Mouse (Mus musculus): ENCODE measurements at regions not wholly inside any gene's neighbourhood (a gene's known extent, or its start where the extent isn't known, plus 50 kb on each side); places are given as distances from the start of the nearest gene placed in this dataset.

- 46% methylated on average over 6 of the region's 6 CpGs for WGBS
- H3K36me3 ChIP-seq (ENCODE audit: control insufficient read depth, insufficient read depth, low read length), result no peaks in the 10 kb centered on the region
- no peak overlapping the region for H3K4me3 ChIP-seq (ENCODE audit: low read depth, low read length)
- TF ChIP-seq CTCF (IDR thresholded peaks at IDR 0.05; ENCODE audit: extremely low read depth, insufficient read length, insufficient replicate concordance, low read depth, low read length) (no peak), POLR2A (IDR thresholded peaks at IDR 0.05; ENCODE audit: low read depth, low read length) (no peak)
- H3K27ac ChIP-seq (ENCODE audit: insufficient read depth, low read depth, low read length), result no peak overlapping the region
- H3K27me3 ChIP-seq (ENCODE audit: control insufficient read depth, insufficient read depth, low read length), result no peaks in the 10 kb centered on the region
- no peaks in the 10 kb centered on the region for H3K4me1 ChIP-seq (ENCODE audit: control insufficient read depth, insufficient read depth, insufficient read length, low read length)
Measured at GRCm38 (mm10) chr16:5454243-5454642, 198.5 kb upstream of the Eef2kmt start.

- Histone ChIP-seq H3K4me1 (ENCODE audit: control insufficient read depth, insufficient read depth, insufficient read length, low read length) (no peaks in the 10 kb centered on the region), H3K27me3 (ENCODE audit: control insufficient read depth, insufficient read depth, low read length) (no peaks in the 10 kb centered on the region), H3K4me3 (ENCODE audit: low read depth, low read length) (no peak overlapping the region), H3K36me3 (ENCODE audit: control insufficient read depth, insufficient read depth, low read length) (no peaks in the 10 kb centered on the region), H3K27ac (ENCODE audit: insufficient read depth, low read depth, low read length) (no peak overlapping the region)
- TF ChIP-seq CTCF (IDR thresholded peaks at IDR 0.05; ENCODE audit: extremely low read depth, insufficient read length, insufficient replicate concordance, low read depth, low read length) (no peak), POLR2A (IDR thresholded peaks at IDR 0.05; ENCODE audit: low read depth, low read length) (no peak)
- WGBS, result 47% methylated on average over 6 of the region's 6 CpGs
Measured at GRCm38 (mm10) chr16:5452971-5453370, 197.2 kb upstream of the Eef2kmt start.

- Histone ChIP-seq H3K4me3 (ENCODE audit: low read depth, low read length) (no peak overlapping the region), H3K4me1 (ENCODE audit: control insufficient read depth, insufficient read depth, insufficient read length, low read length) (no peaks in the 10 kb centered on the region), H3K27ac (ENCODE audit: insufficient read depth, low read depth, low read length) (no peak overlapping the region), H3K27me3 (ENCODE audit: control insufficient read depth, insufficient read depth, low read length) (no peaks in the 10 kb centered on the region), H3K36me3 (ENCODE audit: control insufficient read depth, insufficient read depth, low read length) (no peaks in the 10 kb centered on the region)
- WGBS, result 61% methylated on average over 6 of the region's 6 CpGs
- no peak for TF ChIP-seq POLR2A (IDR thresholded peaks at IDR 0.05; ENCODE audit: low read depth, low read length)
- TF ChIP-seq CTCF (IDR thresholded peaks at IDR 0.05; ENCODE audit: extremely low read depth, insufficient read length, insufficient replicate concordance, low read depth, low read length), result no peak
Measured at GRCm38 (mm10) chr16:5445776-5446175, 190.0 kb upstream of the Eef2kmt start.

- WGBS, result 49% methylated on average over 2 of the region's 2 CpGs
- no peaks in the 10 kb centered on the region for H3K27me3 ChIP-seq (ENCODE audit: control insufficient read depth, insufficient read depth, low read length)
- TF ChIP-seq CTCF (IDR thresholded peaks at IDR 0.05; ENCODE audit: extremely low read depth, insufficient read length, insufficient replicate concordance, low read depth, low read length) (no peak), POLR2A (IDR thresholded peaks at IDR 0.05; ENCODE audit: low read depth, low read length) (no peak)
Measured at GRCm38 (mm10) chr16:5444785-5445184, 189.0 kb upstream of the Eef2kmt start.

GRCm38 (mm10) chr16:5439717-5440116 is 183.9 kb upstream of the Eef2kmt start:
- Histone ChIP-seq H3K4me1 (ENCODE audit: control insufficient read depth, insufficient read depth, insufficient read length, low read length) (no peaks in the 10 kb centered on the region), H3K27me3 (ENCODE audit: control insufficient read depth, insufficient read depth, low read length) (no peaks in the 10 kb centered on the region), H3K27ac (ENCODE audit: insufficient read depth, low read depth, low read length) (no peak overlapping the region), H3K36me3 (ENCODE audit: control insufficient read depth, insufficient read depth, low read length) (no peaks in the 10 kb centered on the region), H3K4me3 (ENCODE audit: low read depth, low read length) (no peak overlapping the region)
- 58% methylated on average over 2 of the region's 2 CpGs for WGBS
- TF ChIP-seq CTCF (IDR thresholded peaks at IDR 0.05; ENCODE audit: extremely low read depth, insufficient read length, insufficient replicate concordance, low read depth, low read length) (no peak), POLR2A (IDR thresholded peaks at IDR 0.05; ENCODE audit: low read depth, low read length) (no peak)

More at GRCm38 (mm10) chr16:5444785-5445184, 189.0 kb upstream of the Eef2kmt start:
- Histone ChIP-seq H3K4me3 (ENCODE audit: low read depth, low read length) (no peak overlapping the region), H3K27ac (ENCODE audit: insufficient read depth, low read depth, low read length) (no peak overlapping the region), H3K36me3 (ENCODE audit: control insufficient read depth, insufficient read depth, low read length) (no peaks in the 10 kb centered on the region), H3K4me1 (ENCODE audit: control insufficient read depth, insufficient read depth, insufficient read length, low read length) (no peaks in the 10 kb centered on the region)

- no peak overlapping the region for H3K4me3 ChIP-seq (ENCODE audit: low read depth, low read length)
- H3K36me3 ChIP-seq (ENCODE audit: control insufficient read depth, insufficient read depth, low read length), result no peaks in the 10 kb centered on the region
- H3K27me3 ChIP-seq (ENCODE audit: control insufficient read depth, insufficient read depth, low read length), result no peaks in the 10 kb centered on the region
- TF ChIP-seq POLR2A (IDR thresholded peaks at IDR 0.05; ENCODE audit: low read depth, low read length) (no peak), CTCF (IDR thresholded peaks at IDR 0.05; ENCODE audit: extremely low read depth, insufficient read length, insufficient replicate concordance, low read depth, low read length) (no peak)
- WGBS, result 71% methylated on average over 2 of the region's 2 CpGs
- no peaks in the 10 kb centered on the region for H3K4me1 ChIP-seq (ENCODE audit: control insufficient read depth, insufficient read depth, insufficient read length, low read length)
- no peak overlapping the region for H3K27ac ChIP-seq (ENCODE audit: insufficient read depth, low read depth, low read length)
Measured at GRCm38 (mm10) chr16:5438405-5438804, 182.6 kb upstream of the Eef2kmt start.

- no peaks in the 10 kb centered on the region for H3K36me3 ChIP-seq (ENCODE audit: control insufficient read depth, insufficient read depth, low read length)
- H3K27ac ChIP-seq (ENCODE audit: insufficient read depth, low read depth, low read length), result no peak overlapping the region
- 58% methylated on average over 5 of the region's 5 CpGs for WGBS
- no peak for TF ChIP-seq CTCF (IDR thresholded peaks at IDR 0.05; ENCODE audit: extremely low read depth, insufficient read length, insufficient replicate concordance, low read depth, low read length)
- TF ChIP-seq POLR2A (IDR thresholded peaks at IDR 0.05; ENCODE audit: low read depth, low read length), result no peak
- H3K4me3 ChIP-seq (ENCODE audit: low read depth, low read length), result no peak overlapping the region
- H3K4me1 ChIP-seq (ENCODE audit: control insufficient read depth, insufficient read depth, insufficient read length, low read length), result no peaks in the 10 kb centered on the region
- H3K27me3 ChIP-seq (ENCODE audit: control insufficient read depth, insufficient read depth, low read length), result no peaks in the 10 kb centered on the region
Measured at GRCm38 (mm10) chr16:5431689-5432088, 175.9 kb upstream of the Eef2kmt start.

GRCm38 (mm10) chr16:5431111-5431510 is 175.3 kb upstream of the Eef2kmt start:
- TF ChIP-seq POLR2A (IDR thresholded peaks at IDR 0.05; ENCODE audit: low read depth, low read length) (no peak), CTCF (IDR thresholded peaks at IDR 0.05; ENCODE audit: extremely low read depth, insufficient read length, insufficient replicate concordance, low read depth, low read length) (no peak)
- H3K4me1 ChIP-seq (ENCODE audit: control insufficient read depth, insufficient read depth, insufficient read length, low read length), result no peaks in the 10 kb centered on the region
- 68% methylated on average over 3 of the region's 3 CpGs for WGBS
- H3K4me3 ChIP-seq (ENCODE audit: low read depth, low read length), result no peak overlapping the region
- H3K27me3 ChIP-seq (ENCODE audit: control insufficient read depth, insufficient read depth, low read length), result no peaks in the 10 kb centered on the region
- H3K36me3 ChIP-seq (ENCODE audit: control insufficient read depth, insufficient read depth, low read length), result no peaks in the 10 kb centered on the region
- H3K27ac ChIP-seq (ENCODE audit: insufficient read depth, low read depth, low read length), result no peak overlapping the region
